Mouse (Mus musculus) hindbrain, postnatal 0 days (tissue): ENCODE measurements around the gene Glis2. TPM values are rescaled to one million over a fixed set of nuclear protein-coding genes. Genes with fewer than 3 reads are reported as not detected.
"Not testable (repeated sequence)": the region's sequence is repeated elsewhere in the genome, so short reads cannot be mapped to it uniquely, and the experiment has no call there.

Experiments used
- ATAC-seq: fragments of 200-750 bp; cut with Nextera tagmentation; 2 replicates; pipeline ENCODE4 v1.8.0; 2017; ENCODE audit warnings: mild to moderate bottlenecking, moderate TSS enrichment, moderate library complexity
- DNase-seq: peaks from one replicate; pipeline ENCODE4 v3.0.0-alpha.2; 2015; ENCODE audit warnings: low spot score
- H3K27ac ChIP-seq: fragments of 300-500 bp; sonication (generic); 2 replicates; pipeline ENCODE4 v1.5.1; 2014; ENCODE audit warnings: mild to moderate bottlenecking
- H3K27me3 ChIP-seq: fragments of 300-500 bp; sonication (generic); 2 replicates; pipeline ENCODE4 v1.6.1; 2014; ENCODE audit warnings: low read length, mixed read lengths; ENCODE audit not compliant: insufficient read depth
- H3K36me3 ChIP-seq: fragments of 300-500 bp; sonication (generic); 2 replicates; pipeline ENCODE4 v1.6.1; 2014; ENCODE audit warnings: low read length, mixed read lengths; ENCODE audit not compliant: insufficient read depth
- H3K4me1 ChIP-seq: fragments of 300-500 bp; sonication (generic); 2 replicates; pipeline ENCODE4 v1.6.1; 2014; ENCODE audit warnings: antibody characterized with exemption, low read length, mixed read lengths; ENCODE audit not compliant: insufficient read depth
- H3K4me2 ChIP-seq: fragments of 300-500 bp; sonication (generic); 2 replicates; pipeline ENCODE4 v1.6.1; 2014; ENCODE audit warnings: low read depth, mild to moderate bottlenecking, low read length, moderate library complexity, mixed read lengths
- H3K4me3 ChIP-seq: fragments of 300-500 bp; sonication (generic); 2 replicates; pipeline ENCODE4 v1.5.1; 2014; ENCODE audit warnings: low read length
- H3K9ac ChIP-seq: fragments of 300-500 bp; sonication (generic); replicated peaks from 2 replicates; pipeline ENCODE4 v1.6.1; 2014; ENCODE audit warnings: mild to moderate bottlenecking, low read length, moderate library complexity, mixed read lengths
- H3K9me3 ChIP-seq: fragments of 300-500 bp; sonication (generic); 2 replicates; pipeline ENCODE4 v1.6.1; 2016; ENCODE audit warnings: low read length, mixed read lengths
- CTCF ChIP-seq: IDR thresholded peaks from 2 replicates; pipeline ENCODE4 v1.5.1; 2016; ENCODE audit warnings: antibody characterized with exemption, control low read depth, low read depth
- WGBS: fragments of 180-500 bp; shearing (Covaris S2); extraction: QIAGEN DNeasy Blood & Tissue Kit; methylation state at CpG from one replicate; pipeline ENCODE4 v1.1.7; 2014; 5-methylcytosine and 5-hydroxymethylcytosine counted together
- polyA plus RNA-seq: library from polyadenylated mRNA; unstranded; fragments of >200 nt; fragmentation: Nextera tagmentation; extraction: Ambion mirVana; gene quantifications from 2 replicates; pipeline ENCODE4 v1.2.1, GENCODE M21; 2015
- total RNA-seq: library from RNA; depleted of rRNA; stranded (reverse); fragments of >200 nt; gene quantifications from 2 replicates; pipeline ENCODE4 v1.2.3, GENCODE M21; 2014

The Glis2 gene
- total and polyA plus RNA-seq, 2 experiments from 2014 or later: 12.0 to 25.8 TPM

DNA sequence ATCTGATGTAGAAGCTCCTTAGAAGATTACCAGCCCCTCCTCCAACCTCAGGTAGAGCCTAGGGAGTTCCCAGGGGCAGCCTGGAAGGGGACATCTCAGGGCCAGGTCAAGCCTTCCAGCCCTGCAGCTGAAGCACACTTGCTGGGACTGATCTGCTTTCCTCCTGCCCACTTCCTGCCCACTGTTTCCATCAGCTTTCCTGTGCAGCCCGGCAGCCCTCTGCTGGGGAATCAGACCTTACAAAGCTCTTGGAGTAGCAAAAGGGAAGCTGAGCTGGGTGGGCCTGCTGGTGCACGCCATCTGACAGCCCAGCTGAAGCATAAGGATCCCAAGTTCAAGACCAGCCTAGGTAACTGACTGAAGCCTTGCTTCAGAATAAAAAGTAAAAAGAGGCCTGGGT, 17.6 kb upstream of the Glis2 start:
- no peak for TF ChIP-seq CTCF
- H3K36me3 ChIP-seq: no peaks in the 10 kb centered on the region
- H3K27me3 ChIP-seq: no peaks in the 10 kb centered on the region
- DNase-seq (no peak), ATAC-seq (no peak)
- H3K9me3 ChIP-seq: no peaks in the 10 kb centered on the region
- H3K27ac ChIP-seq: no peak overlapping the region
- H3K9ac ChIP-seq: no peak overlapping the region
- no peak overlapping the region for H3K4me2 ChIP-seq
- H3K4me1 ChIP-seq: no peaks in the 10 kb centered on the region
- 62% methylated on average over 2 of the region's 2 CpGs for WGBS
- no peak overlapping the region for H3K4me3 ChIP-seq

DNA sequence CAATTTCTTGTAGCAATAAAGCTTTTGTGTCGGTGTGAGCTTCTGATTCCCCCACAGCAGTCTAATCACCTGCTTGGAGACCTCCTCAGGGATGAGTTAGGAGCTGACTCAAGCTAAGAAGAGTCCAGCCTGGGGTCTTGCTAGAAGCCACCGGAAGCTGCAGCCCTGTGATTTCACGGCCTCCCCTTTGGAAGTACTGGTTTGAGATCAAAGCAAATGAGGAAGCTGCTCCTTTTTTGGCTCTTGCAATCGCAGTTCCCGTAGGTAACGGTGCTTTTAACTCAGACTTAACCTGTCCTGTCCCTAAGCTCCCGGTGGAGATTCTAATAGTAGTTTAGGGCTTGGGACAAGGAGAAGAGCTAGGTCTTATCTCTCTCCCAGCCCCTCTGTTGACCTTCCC, 15.9 kb upstream of the Glis2 start:
- H3K4me3 ChIP-seq: no peak overlapping the region
- no peaks in the 10 kb centered on the region for H3K4me1 ChIP-seq
- no peak for TF ChIP-seq CTCF
- no peak overlapping the region for H3K9ac ChIP-seq
- no peak for ATAC-seq
- DNase-seq: no peak
- H3K9me3 ChIP-seq: no peaks in the 10 kb centered on the region
- no peaks in the 10 kb centered on the region for H3K36me3 ChIP-seq
- no peaks in the 10 kb centered on the region for H3K27me3 ChIP-seq
- H3K27ac ChIP-seq: no peak overlapping the region
- H3K4me2 ChIP-seq: no peak overlapping the region
- WGBS: 79% methylated on average over 7 of the region's 7 CpGs

DNA sequence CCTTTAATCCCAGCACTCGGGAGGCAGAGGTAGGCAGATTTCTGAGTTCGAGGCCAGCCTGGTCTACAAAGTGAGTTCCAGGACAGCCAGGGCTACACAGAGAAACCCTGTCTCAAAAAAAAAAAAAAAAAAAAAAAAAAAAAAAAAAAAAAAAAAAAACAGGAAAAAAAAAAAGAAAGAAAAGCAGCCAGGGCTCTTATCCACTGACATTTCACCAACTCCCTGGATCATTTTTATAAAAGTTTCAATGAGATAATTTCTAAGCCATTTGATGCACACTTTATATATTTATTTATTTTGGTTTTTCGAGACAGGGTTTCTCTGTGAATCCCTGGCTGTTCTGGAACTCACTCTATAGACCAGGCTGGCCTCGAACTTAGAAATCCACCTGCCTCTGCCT, 13.3 kb upstream of the Glis2 start:
- H3K36me3 ChIP-seq, ATAC-seq, H3K9me3 ChIP-seq, H3K27me3 ChIP-seq, H3K27ac ChIP-seq, H3K9ac ChIP-seq, DNase-seq, H3K4me1 ChIP-seq, H3K4me2 ChIP-seq, H3K4me3 ChIP-seq: not testable (repeated sequence)
- 95% methylated on average over 3 of the region's 4 CpGs for WGBS

DNA sequence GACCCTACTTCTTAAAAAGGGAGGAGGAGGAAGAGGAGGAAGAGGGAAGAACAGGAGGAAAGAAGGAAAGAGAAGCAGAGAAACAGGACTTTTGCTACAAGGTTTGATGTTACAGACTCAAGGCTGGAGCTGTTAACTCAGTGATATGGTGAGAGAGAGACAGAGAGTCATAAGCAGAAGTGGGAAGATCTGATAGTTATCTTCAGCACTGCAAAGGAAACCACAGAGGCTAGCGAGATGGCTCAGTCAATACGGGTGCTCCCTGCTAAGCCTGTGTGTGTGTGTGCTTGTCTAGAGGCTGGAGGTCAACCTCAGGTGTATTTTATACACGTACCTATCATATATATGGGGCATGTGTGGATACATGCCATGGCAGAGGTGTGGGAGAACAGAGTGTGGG, 10.7 kb upstream of the Glis2 start:
- H3K4me3 ChIP-seq: no peak overlapping the region
- WGBS: 84% methylated on average over 3 of the region's 3 CpGs
- ATAC-seq: no peak

DNA sequence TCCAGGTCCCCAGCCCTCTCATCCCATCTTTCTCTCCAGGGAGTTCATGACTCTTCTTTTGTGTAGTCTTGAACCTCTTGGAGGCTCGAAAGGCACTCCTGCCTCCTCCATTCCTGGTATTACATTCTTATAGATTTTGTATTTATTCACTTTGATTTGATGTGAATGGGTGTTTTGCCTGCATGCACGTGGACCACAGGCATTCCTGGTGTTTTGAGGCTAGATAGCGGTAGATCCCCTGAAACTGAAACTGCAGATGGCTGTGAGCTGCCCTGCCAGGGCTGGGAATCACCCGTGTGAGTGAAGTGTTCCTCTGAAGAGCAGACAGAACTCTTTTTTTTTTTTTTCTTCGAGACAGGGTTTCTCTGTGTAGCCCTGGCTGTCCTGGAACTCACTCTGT, 10.1 kb upstream of the Glis2 start:
- H3K27ac ChIP-seq: no peak overlapping the region
- H3K4me2 ChIP-seq: no peak overlapping the region

More for the DNA sequence above, 10.7 kb upstream of the Glis2 start:
- Histone ChIP-seq H3K36me3 (no peaks in the 10 kb centered on the region), H3K4me1 (peaks cover 3% of the 10 kb centered on the region; the same call in 1 of the 2 replicates), H3K4me2 (no peak overlapping the region), H3K9me3 (no peaks in the 10 kb centered on the region), H3K9ac (no peak overlapping the region), H3K27ac (no peak overlapping the region), H3K27me3 (no peaks in the 10 kb centered on the region)
- DNase-seq: no peak
- TF ChIP-seq CTCF: no peak

DNA sequence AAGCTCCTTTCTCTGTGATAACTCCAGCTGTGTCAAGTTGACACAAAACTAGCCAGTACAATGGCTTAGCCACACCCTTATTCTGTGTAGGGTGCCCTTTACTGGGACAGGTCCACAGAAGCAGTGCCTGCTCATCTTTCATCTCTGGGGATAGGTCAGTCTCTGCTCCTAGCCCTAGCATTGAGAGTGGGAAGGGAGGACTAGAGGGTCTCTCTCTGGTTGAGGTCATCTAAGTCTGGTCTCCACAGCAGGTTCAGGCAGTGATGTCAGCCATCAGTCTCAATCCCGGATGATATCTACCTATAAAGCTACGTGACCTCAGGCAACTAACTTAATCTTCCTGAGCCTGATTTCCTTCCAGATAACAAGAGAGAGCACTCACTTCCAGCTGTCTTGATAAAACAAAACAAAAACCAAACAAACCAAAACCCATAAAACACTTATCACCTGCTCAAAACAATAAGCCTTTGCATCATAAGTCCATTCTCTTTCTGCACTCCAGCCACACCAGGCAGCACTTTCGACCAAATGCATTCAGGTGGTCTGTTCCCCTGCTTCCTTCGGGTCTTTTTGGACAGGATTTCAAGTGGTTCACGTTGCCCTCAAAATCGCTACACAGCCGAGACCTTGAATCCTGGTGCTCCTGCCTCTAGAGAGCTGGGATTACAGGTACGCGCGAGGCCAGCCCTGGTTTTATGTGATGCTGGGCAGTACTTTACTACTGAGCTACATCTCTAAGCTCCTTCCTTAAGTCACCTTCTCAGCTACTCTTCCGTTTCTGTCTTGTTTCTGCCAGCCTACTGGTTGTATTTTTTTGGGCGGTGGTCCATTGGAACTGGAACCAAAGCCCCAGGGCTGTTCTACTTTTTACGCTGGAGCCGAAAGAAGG, 8.6 kb upstream of the Glis2 start:
- Histone ChIP-seq H3K9ac (peak overlapping the region; percentile 53), H3K4me2 (peak overlapping the region; percentile 78), H3K9me3 (no peaks in the 10 kb centered on the region), H3K4me1 (peaks cover 3% of the 10 kb centered on the region; the same call in 1 of the 2 replicates), H3K36me3 (no peaks in the 10 kb centered on the region), H3K4me3 (peak overlapping the region; percentile 54), H3K27me3 (no peaks in the 10 kb centered on the region), H3K27ac (peak overlapping the region; percentile 65)
- 11% methylated on average over 14 of the region's 14 CpGs for WGBS
- TF ChIP-seq CTCF: no peak
- peak; percentile 35 for ATAC-seq
- DNase-seq: no peak

More for the DNA sequence above, 10.1 kb upstream of the Glis2 start:
- Histone ChIP-seq H3K4me1 (peaks cover 3% of the 10 kb centered on the region; the same call in 1 of the 2 replicates), H3K9me3 (no peaks in the 10 kb centered on the region), H3K36me3 (no peaks in the 10 kb centered on the region), H3K27me3 (no peaks in the 10 kb centered on the region), H3K9ac (no peak overlapping the region), H3K4me3 (no peak overlapping the region)
- no peak for ATAC-seq
- TF ChIP-seq CTCF: no peak
- 71% methylated on average over 5 of the region's 5 CpGs for WGBS
- DNase-seq: no peak
